Mouse (Mus musculus): ENCODE data around the gene Olfr891.
"Not testable (repeated sequence)": the region's sequence is repeated elsewhere in the genome, so short reads cannot be mapped to it uniquely, and the experiment has no call there.

Olfr891 gene

GRCm38 (mm10) chr9:38180721-38181120 lies at the start of gene Olfr891:
TSS of gene Olfr891 (minus strand) at chr9:38180821.
- DNase-seq = no peak

GRCm38 (mm10) chr9:38217755-38218154 lies 37.1 kb upstream of the Olfr891 start, which contains the start of gene Olfr894:
TSS of gene Olfr894 (plus strand) at chr9:38218055.
- no peak for DNase-seq

- DNase-seq = no peak
Measured at GRCm38 (mm10) chr9:38208065-38208464, 27.4 kb upstream of the Olfr891 start, which contains the start of gene Olfr893. TSS of gene Olfr893 (plus strand) at chr9:38208365.

- DNase-seq = not testable (repeated sequence)
Measured at GRCm38 (mm10) chr9:38168341-38168740, 12.3 kb downstream of the Olfr891 start.

GRCm38 (mm10) chr9:38142217-38142616 lies 38.4 kb downstream of the Olfr891 start, which contains the start of gene Olfr890:
TSS of gene Olfr890 (plus strand) at chr9:38142517.
- DNase-seq = no peak
